Mouse (Mus musculus) layer of hippocampus, postnatal 25 days (tissue): ENCODE measurements at regions not wholly inside any gene's neighbourhood (a gene's known extent, or its start where the extent isn't known, plus 50 kb on each side); places are given as distances from the start of the nearest gene placed in this dataset.

Experiments used
- DNase-seq, 2 experiments: peaks; one replicate each; pipeline ENCODE4 v3.0.0; 2022; ENCODE audit warnings: mixed read lengths in 2 of 2, low spot score in 1 of 2; ENCODE audit errors: extremely low spot score in 1 of 2

GRCm38 (mm10) chr9:51379589-51379988, 50.9 kb upstream of the 1810046K07Rik start:
- no peak for DNase-seq

DNA sequence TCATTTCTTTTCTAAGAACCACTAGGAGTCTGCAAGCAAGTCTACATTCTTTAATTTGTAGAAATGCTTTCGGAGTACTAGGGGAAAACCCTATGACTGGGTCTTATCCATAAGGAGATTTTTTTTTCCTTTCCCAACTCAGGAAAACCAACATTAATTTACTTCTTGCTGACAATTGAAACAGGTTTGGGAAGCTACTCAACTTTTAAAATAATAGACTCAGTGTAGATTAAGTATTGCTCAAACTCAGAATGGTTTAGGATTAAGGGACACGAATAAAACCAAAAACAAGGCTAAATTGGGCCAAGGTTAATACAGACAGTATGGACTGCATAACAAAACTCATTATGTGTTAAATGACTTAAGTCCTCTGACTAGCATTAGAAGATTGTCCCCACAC, 65.2 kb upstream of the 1810046K07Rik start:
- no peak for DNase-seq

- peak; percentile 31 to 42 for DNase-seq
Measured at GRCm38 (mm10) chr9:51394372-51394771, 65.7 kb upstream of the 1810046K07Rik start.

DNA sequence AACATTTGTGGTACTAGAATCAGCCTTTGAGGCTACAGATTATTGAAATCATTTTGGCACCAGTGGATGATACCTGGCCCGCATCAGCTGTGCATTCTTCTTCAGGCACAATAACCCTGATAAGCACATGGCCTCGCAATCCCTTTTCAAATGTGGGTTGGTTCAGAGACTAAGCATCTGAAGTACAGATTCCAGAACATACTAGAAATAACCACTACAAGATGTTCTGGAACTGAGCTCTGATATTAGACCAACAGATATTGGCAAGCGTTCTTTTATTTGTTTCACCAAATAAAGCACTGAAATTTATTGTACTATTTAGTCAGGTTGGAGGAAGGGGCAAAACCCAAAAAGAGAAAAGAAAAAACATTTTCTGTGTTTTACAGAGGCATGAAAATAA, 68.1 kb upstream of the 1810046K07Rik start:
- DNase-seq, result no peak

DNA sequence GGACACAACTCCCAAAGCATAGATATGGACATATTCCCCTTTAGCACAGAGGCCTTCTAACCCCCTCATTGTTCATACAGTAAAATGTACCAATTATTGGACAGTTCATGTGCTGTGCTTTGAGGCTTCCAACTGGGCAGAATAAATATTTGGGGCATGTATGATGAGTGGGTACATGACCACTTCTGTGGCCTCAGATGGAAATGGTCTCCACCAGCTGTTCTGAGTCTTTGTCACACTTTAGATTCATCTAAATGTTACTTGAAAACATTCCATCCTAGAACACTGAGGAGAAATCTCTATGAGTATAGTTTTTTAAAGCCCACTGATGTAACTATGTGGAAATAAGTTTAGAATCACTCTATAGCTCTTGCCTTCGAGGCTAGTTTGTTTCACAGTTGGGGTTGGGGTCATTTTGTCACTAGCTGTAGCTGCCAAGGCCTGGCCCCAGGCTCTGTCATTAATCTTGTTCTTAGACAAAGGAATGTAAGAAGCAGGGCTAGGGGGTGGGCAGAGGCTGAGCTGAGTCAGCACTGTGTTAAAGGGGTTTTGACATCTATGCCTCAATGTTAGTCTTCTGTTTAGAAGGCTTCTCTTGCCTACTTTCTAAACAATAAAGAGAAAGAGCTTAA, 69.0 kb upstream of the 1810046K07Rik start:
- no peak for DNase-seq

DNA sequence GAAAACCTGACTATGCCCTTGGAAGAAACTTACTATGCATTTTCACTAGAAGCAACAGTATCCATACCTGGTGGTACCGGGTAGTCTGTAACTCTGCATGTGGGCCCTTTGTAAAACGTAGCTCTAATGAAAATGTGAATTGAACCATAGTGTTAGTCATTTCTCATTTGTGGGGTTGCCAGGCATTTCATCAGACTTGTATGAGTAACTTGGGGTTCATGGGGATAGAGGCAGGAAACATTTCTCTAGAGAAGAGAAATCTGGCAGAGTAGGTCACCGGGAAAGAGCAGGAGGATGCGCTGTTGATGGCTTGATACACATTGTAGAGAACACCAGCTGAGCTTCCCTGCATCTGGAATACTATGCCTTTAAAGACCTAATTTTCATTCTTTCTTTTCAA, 70.2 kb upstream of the 1810046K07Rik start:
- DNase-seq, result no peak

GRCm38 (mm10) chr9:51399356-51399755, 70.6 kb upstream of the 1810046K07Rik start:
- no peak for DNase-seq

DNA sequence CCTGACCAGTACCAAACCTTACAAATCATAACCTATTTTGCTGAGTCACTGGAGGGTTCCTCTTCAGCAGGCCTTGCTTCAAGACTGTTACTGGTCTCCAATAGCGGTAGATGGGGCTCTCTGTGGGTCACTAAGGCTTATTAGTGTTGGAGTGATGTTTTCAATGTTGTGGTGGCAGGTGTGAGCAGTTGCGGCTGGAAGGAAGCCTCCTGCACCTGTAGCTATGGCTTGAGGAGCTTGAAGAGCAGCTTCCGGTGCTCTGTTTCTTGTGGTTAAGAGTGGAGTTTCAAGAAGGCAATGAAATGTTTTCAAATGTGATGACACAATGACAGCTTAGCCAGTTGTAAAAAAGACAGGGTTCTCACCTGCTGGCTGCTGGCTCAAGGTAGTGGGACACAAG, 73.1 kb upstream of the 1810046K07Rik start:
- no peak for DNase-seq

- no peak for DNase-seq
Measured at GRCm38 (mm10) chr9:51407978-51408377, 79.3 kb upstream of the 1810046K07Rik start.

GRCm38 (mm10) chr9:51418923-51419482, 90.3 kb upstream of the 1810046K07Rik start:
- no peak for DNase-seq

DNA sequence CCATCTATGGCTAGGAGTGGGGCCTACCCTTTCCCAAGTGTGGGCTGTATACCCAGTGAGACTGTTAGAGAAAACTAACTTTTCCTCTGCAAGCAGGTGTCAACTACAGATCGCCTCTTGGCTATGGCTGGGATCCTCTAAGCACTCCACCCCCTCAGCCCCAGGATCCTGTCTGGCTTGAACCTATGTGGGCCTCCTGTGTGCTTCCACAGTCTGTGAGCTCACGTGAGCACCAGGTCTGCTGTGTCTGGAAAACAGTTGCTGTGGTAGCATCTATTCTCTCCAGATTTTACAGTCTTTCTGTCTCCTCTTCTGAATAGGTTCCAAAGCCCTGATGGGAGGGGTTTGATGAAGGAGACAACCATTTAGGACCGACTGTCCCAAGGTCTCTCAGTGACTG, 93.8 kb upstream of the 1810046K07Rik start:
- no peak for DNase-seq

DNA sequence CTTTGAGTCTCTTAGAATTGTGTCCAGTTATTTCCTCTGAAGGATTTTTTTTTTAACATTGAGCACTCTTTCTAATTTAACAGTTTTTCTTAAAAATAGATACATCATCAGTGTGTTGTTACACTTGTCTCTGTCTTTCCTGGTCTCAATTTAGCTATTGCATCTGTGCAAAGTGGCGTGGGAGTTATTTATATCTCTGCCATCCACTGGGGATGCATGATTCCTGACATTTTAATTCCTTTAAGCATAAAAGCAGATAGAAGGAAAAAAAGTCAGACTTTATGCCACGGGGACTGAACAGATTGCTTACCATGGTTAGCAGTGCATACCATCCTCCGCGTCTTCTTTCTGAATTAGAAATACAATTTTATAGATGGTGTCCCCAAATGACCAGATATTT, 94.6 kb upstream of the 1810046K07Rik start:
- DNase-seq, result no peak

- DNase-seq, result no peak
Measured at GRCm38 (mm10) chr9:51430426-51430825, 101.7 kb upstream of the 1810046K07Rik start.

GRCm38 (mm10) chr9:51437130-51437529, 108.4 kb upstream of the 1810046K07Rik start:
- no peak for DNase-seq

DNA sequence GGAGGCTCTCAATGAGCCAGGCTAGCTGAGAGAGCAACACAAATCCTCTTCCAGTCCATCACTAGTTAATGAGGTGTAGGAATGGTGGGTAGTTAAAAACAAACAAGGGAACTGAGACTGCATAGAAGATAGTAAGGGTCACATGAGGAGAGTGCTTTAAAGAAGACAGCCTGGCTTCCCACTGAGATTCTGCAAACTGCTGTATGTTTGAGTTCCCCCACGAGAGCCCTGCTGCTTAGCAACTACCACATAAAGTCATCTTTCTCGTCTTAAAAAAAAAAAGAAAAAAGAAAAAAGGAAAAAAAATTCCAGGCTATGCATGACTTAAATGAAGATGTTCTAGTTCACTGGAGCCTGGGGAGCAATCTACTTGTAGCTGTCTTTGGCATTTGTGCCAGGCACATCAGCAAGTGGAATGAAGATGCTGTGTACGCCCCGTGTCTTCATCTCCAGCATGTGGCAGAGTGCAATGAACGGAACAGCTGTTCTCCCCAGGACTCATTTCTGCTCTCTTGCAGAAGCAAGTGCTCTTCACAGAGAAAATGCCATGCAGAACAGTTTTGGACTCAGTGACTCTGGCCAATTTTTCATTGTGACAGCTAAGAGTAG, 113.2 kb upstream of the 1810046K07Rik start:
- DNase-seq, result peak in 1 of 2 experiments; percentile 8

DNA sequence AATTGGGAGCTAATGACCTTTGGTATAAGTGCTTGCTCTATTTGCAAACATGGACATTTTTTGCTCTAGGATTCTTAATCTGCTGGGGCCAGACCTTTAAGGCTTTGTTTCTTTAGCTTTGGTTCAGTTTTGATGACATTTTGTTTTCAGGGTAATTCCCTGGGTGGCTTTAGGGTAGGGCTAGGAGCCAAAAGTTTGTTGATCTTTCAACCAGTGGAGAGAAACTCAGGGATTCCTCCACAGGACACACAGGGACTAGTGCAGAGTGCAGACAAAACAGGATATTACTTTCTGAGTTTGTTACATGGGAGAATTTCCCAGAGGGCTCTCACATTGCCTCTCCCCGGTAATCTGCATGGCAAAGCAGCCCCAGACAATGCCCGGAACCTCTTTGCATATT, 127.0 kb upstream of the 1810046K07Rik start:
- DNase-seq, result no peak

- no peak for DNase-seq
Measured at GRCm38 (mm10) chr9:51462463-51463024, 133.8 kb upstream of the 1810046K07Rik start.

DNA sequence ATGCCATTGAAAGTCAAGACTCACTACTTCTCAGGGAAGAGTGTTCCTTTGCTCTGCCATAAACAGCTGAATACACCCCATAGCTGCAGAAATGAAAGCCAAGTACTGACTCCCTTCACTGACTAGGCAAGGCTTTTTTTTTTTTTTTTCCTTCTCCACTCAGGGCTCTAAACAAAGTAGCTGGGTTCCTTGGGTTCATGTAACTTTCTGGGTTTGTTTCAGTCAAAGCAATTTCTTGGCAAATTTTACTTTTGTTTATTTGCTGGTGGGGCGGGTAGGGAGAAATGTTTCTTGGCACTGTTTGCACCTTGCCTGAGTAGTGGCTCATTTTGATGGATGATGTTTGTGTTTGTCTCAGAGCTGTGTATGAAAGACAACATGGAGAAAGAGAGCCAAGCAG, 141.3 kb upstream of the 1810046K07Rik start:
- DNase-seq, result no peak

GRCm38 (mm10) chr9:51476511-51477056, 147.9 kb upstream of the 1810046K07Rik start:
- no peak for DNase-seq

DNA sequence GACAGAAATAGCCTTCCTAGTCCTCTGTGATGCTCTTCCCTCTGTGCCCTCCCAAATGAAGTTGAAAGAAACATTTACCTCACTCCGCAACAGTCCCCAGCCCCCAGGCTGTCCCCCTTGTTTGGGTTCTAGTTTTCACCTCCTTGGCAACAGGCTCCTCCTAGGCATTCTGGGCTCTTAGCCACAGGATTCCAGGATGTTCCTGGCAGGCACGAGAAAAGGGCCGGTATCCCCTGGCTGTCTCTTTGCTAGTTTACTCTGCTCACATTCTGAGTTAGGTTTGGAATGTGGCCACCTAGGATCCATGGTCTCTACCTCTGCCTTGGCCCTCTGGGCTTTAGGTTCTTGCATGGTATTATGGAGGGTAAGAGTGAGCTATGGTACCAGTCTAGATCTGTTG, 159.1 kb upstream of the 1810046K07Rik start:
- no peak for DNase-seq

GRCm38 (mm10) chr9:51507265-51507913, 178.7 kb upstream of the 1810046K07Rik start:
- DNase-seq, result no peak
